Mouse (Mus musculus): ENCODE measurements around the gene Pkp4.
"Not testable (repeated sequence)": the region's sequence is repeated elsewhere in the genome, so short reads cannot be mapped to it uniquely, and the experiment has no call there.

The Pkp4 gene

GRCm38 (mm10) chr2:59383852-59384776, 223.5 kb downstream of the Pkp4 start:
- DNase-seq (ENCODE audit: low spot score), result no peak

DNA sequence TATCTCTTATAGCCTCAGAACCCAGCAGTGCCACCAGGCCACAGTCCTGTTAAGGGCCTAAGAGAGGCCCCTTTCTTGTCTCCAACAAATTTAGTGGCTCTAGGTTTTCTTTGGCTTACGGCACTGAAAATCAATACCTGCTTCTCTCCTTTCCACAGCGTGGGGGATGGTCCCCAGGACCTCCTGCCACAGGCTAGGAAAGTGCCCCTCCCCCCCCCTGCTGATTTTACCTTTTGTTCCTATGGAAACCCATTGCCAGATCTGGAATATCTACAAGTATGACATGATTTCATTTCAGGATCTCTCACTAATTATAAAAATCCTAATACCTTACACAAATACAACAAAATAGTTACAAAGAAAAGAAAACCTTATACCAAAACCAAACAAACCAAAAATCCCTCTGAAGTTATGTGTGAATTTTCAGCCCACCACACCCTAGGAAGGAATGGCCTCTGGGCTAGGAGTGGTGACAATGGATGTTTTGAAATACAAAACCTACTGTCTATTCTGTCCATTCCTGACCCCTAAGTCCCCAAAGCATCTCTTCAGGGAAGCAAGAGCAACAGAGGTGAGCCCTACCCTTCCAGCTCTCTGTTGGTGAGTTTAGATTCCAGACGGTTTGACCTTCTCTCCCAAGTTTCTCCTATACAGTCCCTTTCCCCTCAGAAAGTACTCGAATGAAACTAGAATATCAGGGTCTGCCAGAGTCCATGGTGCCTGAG, 224.7 kb downstream of the Pkp4 start:
- DNase-seq (ENCODE audit: low spot score), result no peak

GRCm38 (mm10) chr2:59389971-59390370, 229.3 kb downstream of the Pkp4 start:
- DNase-seq (ENCODE audit: low spot score), result no peak

DNA sequence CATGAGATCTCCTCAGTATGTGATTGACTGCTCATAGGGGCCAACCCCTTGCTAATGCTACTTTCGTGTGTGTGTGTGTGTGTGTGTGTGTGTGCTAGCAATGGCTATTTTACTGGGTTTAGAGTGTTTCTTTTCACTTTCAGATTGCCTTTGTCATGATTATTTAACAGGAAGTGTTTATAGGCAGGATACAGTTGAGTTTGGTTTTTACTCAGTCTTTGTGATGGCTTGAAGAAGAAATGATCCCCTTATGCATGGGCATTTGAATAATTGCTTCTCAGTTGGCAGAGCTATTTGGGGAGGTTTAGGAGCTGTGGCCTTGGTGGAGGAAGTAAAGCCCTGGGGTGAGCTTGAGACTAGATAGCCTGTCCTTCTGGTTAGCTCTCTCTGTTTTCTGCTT, 232.5 kb downstream of the Pkp4 start:
- DNase-seq (ENCODE audit: low spot score), result no peak

- no peak for DNase-seq (ENCODE audit: low spot score)
Measured at GRCm38 (mm10) chr2:59394651-59395050, 234.0 kb downstream of the Pkp4 start.

DNA sequence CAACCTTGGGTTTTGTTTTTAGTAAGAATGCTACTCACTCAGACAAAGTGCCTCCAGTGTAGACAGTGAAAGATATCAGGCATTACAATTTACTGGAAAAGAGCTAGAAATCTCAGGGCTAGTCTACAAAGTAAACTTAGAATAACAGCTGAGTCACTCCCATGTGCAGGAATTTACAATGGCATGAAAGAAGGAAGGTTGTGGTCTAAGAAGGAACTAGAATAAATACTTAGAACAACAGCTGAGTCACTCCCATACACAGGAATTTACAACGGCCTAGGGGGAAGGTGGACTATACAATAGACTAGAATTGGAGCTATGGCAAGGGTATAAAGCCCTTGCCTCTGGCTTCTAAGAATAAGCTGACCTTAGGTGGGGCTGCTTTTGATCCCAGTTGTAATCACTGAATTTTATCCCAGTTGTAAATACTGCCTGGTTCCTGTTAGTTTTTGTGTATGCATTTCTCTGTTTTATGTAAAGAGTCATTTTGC, 234.6 kb downstream of the Pkp4 start:
- not testable (repeated sequence) for DNase-seq (ENCODE audit: low spot score)

DNA sequence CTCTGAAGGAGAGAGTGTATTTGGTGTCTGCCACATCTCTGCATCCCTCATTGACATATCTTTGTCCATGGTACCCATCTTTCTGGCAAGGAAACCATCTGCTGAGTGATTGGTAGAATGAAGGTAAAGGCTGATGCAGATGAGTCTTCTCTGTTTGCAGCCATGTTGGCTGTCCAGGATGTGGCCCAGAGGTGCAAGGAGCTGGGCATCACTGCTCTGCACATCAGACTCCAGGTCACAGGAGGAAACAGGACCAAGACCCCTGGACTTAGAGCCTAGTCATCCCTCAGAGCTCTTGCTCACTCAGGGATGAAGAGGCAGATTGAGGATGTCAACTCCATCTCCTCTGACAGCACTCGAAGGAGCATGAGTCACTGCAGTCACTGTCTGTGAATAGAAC, 235.9 kb downstream of the Pkp4 start:
- DNase-seq (ENCODE audit: low spot score), result no peak

DNA sequence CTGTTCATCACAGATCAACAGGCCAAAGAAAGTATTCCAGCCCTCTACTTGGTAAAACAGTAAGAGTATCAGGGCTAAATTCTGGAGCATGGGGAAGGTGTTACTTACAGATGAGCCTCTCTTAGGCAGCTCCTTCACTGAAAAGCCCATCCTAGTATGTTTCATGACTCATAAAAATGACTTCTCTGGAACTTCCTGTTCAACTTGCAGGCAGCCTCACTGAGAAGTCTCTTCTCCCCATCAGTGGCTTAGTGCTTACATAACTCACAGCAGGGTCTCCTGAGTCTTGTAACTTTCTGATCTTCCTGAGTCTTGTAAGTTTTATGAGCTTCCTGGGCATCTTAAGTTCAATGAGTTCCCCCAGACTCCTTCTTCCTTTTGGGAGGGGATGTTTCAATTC, 236.9 kb downstream of the Pkp4 start:
- DNase-seq (ENCODE audit: low spot score), result no peak

DNA sequence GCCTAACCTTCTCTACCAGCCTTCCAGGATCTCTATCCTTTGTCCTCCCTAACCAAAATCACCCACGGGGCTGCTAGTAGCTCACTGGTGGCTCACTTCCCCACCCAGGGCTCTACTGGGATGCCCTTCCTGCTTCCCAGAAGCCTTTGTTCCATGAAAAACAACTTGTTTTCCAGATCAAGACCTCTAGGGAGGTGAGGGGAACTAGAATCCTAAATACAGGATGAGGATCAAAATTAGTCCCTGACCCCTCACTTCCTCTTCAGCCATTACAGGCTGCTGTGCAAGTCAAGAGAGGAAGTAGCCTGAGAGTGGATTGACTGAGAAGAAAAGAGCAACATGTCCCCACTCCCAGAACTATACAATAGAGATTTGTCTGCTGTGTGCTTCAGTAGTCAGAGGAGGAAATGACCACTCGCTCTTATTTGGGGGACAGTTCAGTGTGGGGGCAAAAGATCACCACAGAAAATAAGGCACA, 240.3 kb downstream of the Pkp4 start:
- DNase-seq (ENCODE audit: low spot score), result no peak

- DNase-seq (ENCODE audit: low spot score), result no peak
Measured at GRCm38 (mm10) chr2:59401841-59402461, 241.3 kb downstream of the Pkp4 start.

GRCm38 (mm10) chr2:59404022-59404421, 243.4 kb downstream of the Pkp4 start:
- no peak for DNase-seq (ENCODE audit: low spot score)

All from urinary bladder, postnatal 14 days (tissue).